Mouse (Mus musculus) brain, adult 2 months (tissue): ENCODE data around the gene Rrp36.
A peak's percentile ranks its signal among the peaks of the same experiment; 100 is the strongest.

Source experiments
- DNase-seq: peaks from one replicate; pipeline ENCODE4 v3.0.0; 2011; ENCODE audit warnings: low read depth, low spot score

Gene Rrp36

GRCm38 (mm10) chr17:46685913-46686312 is 11.8 kb upstream of the Rrp36 start:
- DNase-seq, result no peak

- no peak for DNase-seq
These were observed 8.7 kb upstream of the Rrp36 start for GRCm38 (mm10) chr17:46682654-46683389.

GRCm38 (mm10) chr17:46681466-46682118 is 7.4 kb upstream of the Rrp36 start:
- DNase-seq, result no peak

- peak; percentile 100 for DNase-seq
These were observed 6.7 kb upstream of the Rrp36 start, which contains the start of gene Klhdc3 for GRCm38 (mm10) chr17:46680760-46681373. Klhdc3 (minus strand) TSS chr17:46680914.

- peak; percentile 39 for DNase-seq
These were observed 5.9 kb upstream of the Rrp36 start for GRCm38 (mm10) chr17:46679843-46680759.

GRCm38 (mm10) chr17:46678911-46679310 is 4.8 kb upstream of the Rrp36 start:
- no peak for DNase-seq

GRCm38 (mm10) chr17:46678416-46678815 is 4.3 kb upstream of the Rrp36 start, which contains the start of gene Mea1:
Mea1 (plus strand) TSS chr17:46678793.
- DNase-seq, result no peak

GRCm38 (mm10) chr17:46674530-46675283 is 555 bp upstream of the Rrp36 start:
- no peak for DNase-seq

GRCm38 (mm10) chr17:46669911-46670310 is 4.2 kb downstream of the Rrp36 start:
- no peak for DNase-seq

- DNase-seq, result no peak
These were observed 6.4 kb downstream of the Rrp36 start for GRCm38 (mm10) chr17:46667712-46668111.

GRCm38 (mm10) chr17:46662730-46663129 is 11.4 kb downstream of the Rrp36 start:
- DNase-seq, result peak; percentile 94

- peak; percentile 40 for DNase-seq
These were observed 12.2 kb downstream of the Rrp36 start for GRCm38 (mm10) chr17:46661981-46662380.

GRCm38 (mm10) chr17:46661351-46661750 is 12.8 kb downstream of the Rrp36 start:
- peak; percentile 74 for DNase-seq

GRCm38 (mm10) chr17:46656054-46656453 is 18.1 kb downstream of the Rrp36 start:
- no peak for DNase-seq

GRCm38 (mm10) chr17:46651755-46652547 is 22.2 kb downstream of the Rrp36 start:
- no peak for DNase-seq

GRCm38 (mm10) chr17:46651292-46651691 is 22.9 kb downstream of the Rrp36 start:
- no peak for DNase-seq

- peak; percentile 96 for DNase-seq
These were observed 23.7 kb downstream of the Rrp36 start, which contains the start of gene Cul7 for GRCm38 (mm10) chr17:46650232-46651031. Cul7 (plus strand) TSS chr17:46650337.

GRCm38 (mm10) chr17:46649811-46650210 is 24.3 kb downstream of the Rrp36 start:
- no peak for DNase-seq

- no peak for DNase-seq
These were observed 25.7 kb downstream of the Rrp36 start for GRCm38 (mm10) chr17:46648436-46648835.
